Mouse (Mus musculus) liver, adult 2 months (tissue): Measurements from ENCODE around the gene Cobl. TPM values are rescaled to one million over a fixed set of nuclear protein-coding genes. Genes with fewer than 3 reads are reported as not detected.
A peak's percentile ranks its signal among the peaks of the same experiment; 100 is the strongest.

Experiments used
- DNase-seq: peaks from one replicate; pipeline ENCODE4 v3.0.0-alpha.2; 2011; ENCODE audit warnings: low read depth, low spot score; ENCODE audit errors: extremely low read depth
- H3K27ac ChIP-seq: fragments of 200-500 bp; replicated peaks from 2 replicates; pipeline ENCODE4 v1.5.1; 2012; ENCODE audit warnings: low read depth, mild to moderate bottlenecking, control low read depth, inconsistent platforms, low read length; ENCODE audit not compliant: insufficient read depth
- H3K27me3 ChIP-seq: fragments of 200-500 bp; 2 replicates; pipeline ENCODE4 v1.6.1; 2012; ENCODE audit warnings: mild to moderate bottlenecking, moderate library complexity, low read length, inconsistent platforms; ENCODE audit not compliant: control insufficient read depth, insufficient read depth
- H3K36me3 ChIP-seq: fragments of 200-500 bp; 2 replicates; pipeline ENCODE4 v1.6.1; 2012; ENCODE audit warnings: low read length, inconsistent platforms; ENCODE audit not compliant: control insufficient read depth, insufficient read depth
- H3K4me1 ChIP-seq: fragments of 200-500 bp; 2 replicates; pipeline ENCODE4 v1.6.1; 2011; ENCODE audit warnings: low read length; ENCODE audit not compliant: control insufficient read depth, insufficient read depth
- H3K4me3 ChIP-seq: fragments of 200-500 bp; 2 replicates; pipeline ENCODE4 v1.5.1; 2011; ENCODE audit warnings: low read depth, mild to moderate bottlenecking, control low read depth, low read length, moderate library complexity; ENCODE audit not compliant: insufficient read depth
- H3K79me2 ChIP-seq: fragments of 200-500 bp; 2 replicates; pipeline ENCODE4 v1.6.1; 2012; ENCODE audit warnings: inconsistent platforms, mild to moderate bottlenecking, low read length, moderate library complexity; ENCODE audit not compliant: control insufficient read depth, insufficient read depth
- H3K9ac ChIP-seq: fragments of 200-500 bp; 2 replicates; pipeline ENCODE4 v1.6.1; 2012; ENCODE audit warnings: low read depth, mild to moderate bottlenecking, control low read depth, inconsistent platforms, low read length
- CTCF ChIP-seq: fragments of 200-500 bp; IDR thresholded peaks from 2 replicates; pipeline ENCODE4 v1.5.1; 2011; ENCODE audit warnings: low read depth, low read length, control low read depth
- POLR2A ChIP-seq: fragments of 200-500 bp; IDR thresholded peaks from 2 replicates; pipeline ENCODE4 v1.6.1; 2011; ENCODE audit warnings: low read length, control low read depth; ENCODE audit not compliant: insufficient read depth; ENCODE audit errors: extremely low read depth
- WGBS: fragments of 180-500 bp; shearing (Covaris S2); methylation state at CpG from one replicate; pipeline ENCODE4 v1.1.7; 2018; 5-methylcytosine and 5-hydroxymethylcytosine counted together
- polyA plus RNA-seq: library from polyadenylated mRNA; depleted of rRNA; stranded (reverse); fragments of >200 nt; gene quantifications from 2 replicates; pipeline ENCODE4 v1.2.3, GENCODE M21; 2012
- total RNA-seq: library from RNA; depleted of rRNA; stranded (reverse); fragments of >200 nt; gene quantifications from 2 replicates; pipeline ENCODE4 v1.2.3, GENCODE M21; 2014

The Cobl gene
- total and polyA plus RNA-seq, 2 experiments = 4.2 to 5.7 TPM

- Histone ChIP-seq H3K27me3 (no peaks in the 10 kb centered on the region), H3K27ac (no peak overlapping the region), H3K4me1 (peaks cover 1% of the 10 kb centered on the region; the same call in 1 of the 2 replicates), H3K79me2 (no peaks in the 10 kb centered on the region; the same call in 1 of the 2 replicates), H3K4me3 (no peak overlapping the region), H3K36me3 (no peaks in the 10 kb centered on the region), H3K9ac (no peak overlapping the region)
- TF ChIP-seq POLR2A (no peak), CTCF (no peak)
- DNase-seq = no peak
- WGBS = 91% methylated on average over 2 of the region's 2 CpGs
Observed at GRCm38 (mm10) chr11:12431911-12432310, 32.8 kb downstream of the Cobl start.

DNA sequence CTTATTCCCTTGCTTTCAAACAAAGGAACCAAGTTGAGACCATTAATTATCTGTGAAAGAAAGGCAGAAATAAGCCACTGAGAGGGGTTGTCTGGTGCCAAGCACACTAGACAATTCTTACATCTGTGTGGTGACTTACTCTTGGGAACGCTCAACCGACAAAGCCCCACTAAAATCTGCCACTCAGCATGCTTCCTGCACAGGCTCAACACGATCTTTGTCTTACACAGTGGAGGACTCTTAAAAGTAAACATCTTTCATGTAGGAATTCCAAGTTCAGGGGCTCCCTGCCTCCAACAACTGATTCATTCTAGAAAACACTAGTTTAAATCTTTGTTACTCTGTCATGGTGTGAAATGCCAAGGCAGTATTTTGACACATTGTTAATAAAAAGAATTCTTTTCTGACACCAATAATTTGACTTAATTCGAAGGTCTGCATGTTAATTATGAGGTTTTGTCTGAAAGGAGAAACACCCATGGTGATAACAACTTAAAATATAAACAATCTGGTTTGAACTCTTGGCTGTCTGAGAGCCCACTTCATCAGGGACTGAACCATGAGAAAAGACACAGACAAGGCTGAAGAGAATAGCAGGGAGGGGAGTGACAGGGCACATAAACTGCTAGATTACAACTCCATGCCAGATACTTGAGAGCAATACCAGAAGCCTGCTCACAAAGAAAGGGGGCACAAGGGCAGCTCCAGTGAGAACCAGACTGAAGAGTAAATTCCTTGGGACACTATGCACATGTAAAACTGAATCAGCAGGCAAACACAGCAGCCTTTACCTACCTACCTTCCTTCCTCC lies 34.3 kb downstream of the Cobl start:
- Histone ChIP-seq H3K4me1 (peaks cover 4% of the 10 kb centered on the region; the same call in 1 of the 2 replicates), H3K27me3 (no peaks in the 10 kb centered on the region), H3K36me3 (no peaks in the 10 kb centered on the region), H3K79me2 (no peaks in the 10 kb centered on the region; the same call in 1 of the 2 replicates), H3K4me3 (no peak overlapping the region), H3K9ac (no peak overlapping the region), H3K27ac (no peak overlapping the region)
- peak; percentile 18 for DNase-seq
- TF ChIP-seq CTCF (no peak), POLR2A (no peak)
- WGBS = 57% methylated on average over 4 of the region's 4 CpGs

GRCm38 (mm10) chr11:12426746-12427145 lies 38.0 kb downstream of the Cobl start:
- no peaks in the 10 kb centered on the region for H3K27me3 ChIP-seq
- peak; percentile 86 for DNase-seq
- H3K9ac ChIP-seq = no peak overlapping the region
- H3K4me3 ChIP-seq = no peak overlapping the region
- peaks cover 5% of the 10 kb centered on the region; the same call in 1 of the 2 replicates for H3K79me2 ChIP-seq
- H3K27ac ChIP-seq = peak overlapping the region; percentile 3; the same call in 1 of the 2 replicates
- H3K4me1 ChIP-seq = peaks cover 4% of the 10 kb centered on the region; the same call in 1 of the 2 replicates
- TF ChIP-seq CTCF = no peak
- no peak for TF ChIP-seq POLR2A
- 42% methylated on average over 5 of the region's 5 CpGs for WGBS
- no peaks in the 10 kb centered on the region for H3K36me3 ChIP-seq

DNA sequence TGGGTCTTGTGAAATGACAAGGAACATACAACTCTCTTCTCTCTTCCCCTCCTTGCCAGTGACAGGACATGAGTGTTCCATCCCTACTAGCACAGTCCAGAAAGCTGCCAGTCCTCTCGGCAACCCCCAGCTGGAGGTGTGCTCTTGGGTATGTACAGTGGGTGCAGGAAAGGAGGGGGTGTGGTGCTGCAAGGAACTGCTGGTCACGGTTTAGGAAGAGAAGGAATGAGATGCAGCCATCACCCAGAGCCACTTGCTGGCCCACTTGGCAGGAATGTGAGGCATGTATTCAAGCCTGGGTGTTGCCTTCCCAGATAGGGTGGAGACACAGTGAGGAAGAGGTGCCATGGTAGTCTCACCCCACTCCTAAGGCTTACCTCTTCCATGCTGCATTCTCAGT lies 40.6 kb downstream of the Cobl start:
- no peak overlapping the region for H3K27ac ChIP-seq
- TF ChIP-seq POLR2A (no peak), CTCF (no peak)
- H3K9ac ChIP-seq = no peak overlapping the region
- 81% methylated on average over 2 of the region's 2 CpGs for WGBS
- H3K36me3 ChIP-seq = no peaks in the 10 kb centered on the region
- peaks cover 4% of the 10 kb centered on the region; the same call in 1 of the 2 replicates for H3K4me1 ChIP-seq
- peaks cover 9% of the 10 kb centered on the region; the same call in 1 of the 2 replicates for H3K79me2 ChIP-seq
- no peak for DNase-seq
- H3K4me3 ChIP-seq = no peak overlapping the region
- H3K27me3 ChIP-seq = no peaks in the 10 kb centered on the region

DNA sequence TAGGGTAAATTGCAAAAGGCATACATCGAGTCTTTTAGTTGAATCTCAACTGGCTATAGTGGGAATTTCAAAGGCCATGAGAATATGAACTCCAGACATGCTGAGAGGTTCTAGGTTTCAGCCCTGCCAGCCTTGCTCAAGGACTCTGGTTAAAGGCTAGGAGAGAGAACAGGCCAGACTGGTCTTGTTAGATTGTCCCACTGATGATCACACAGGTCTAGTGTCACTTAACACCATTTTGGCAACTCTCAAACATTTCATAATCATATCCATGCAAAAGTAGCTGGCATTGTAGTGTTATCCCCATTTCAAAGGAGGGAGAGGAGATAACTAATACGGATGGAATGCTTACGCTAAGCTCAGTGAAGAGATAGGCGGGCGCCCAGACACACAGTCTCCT lies 43.6 kb downstream of the Cobl start:
- TF ChIP-seq CTCF = no peak
- no peak for TF ChIP-seq POLR2A
- DNase-seq = no peak
- no peaks in the 10 kb centered on the region for H3K36me3 ChIP-seq
- no peak overlapping the region for H3K27ac ChIP-seq
- 0 out of 2 replicates have a peak, but pooled peaks cover 1% of the 10 kb centered on the region for H3K4me1 ChIP-seq
- WGBS = 86% methylated on average over 5 of the region's 5 CpGs
- no peak overlapping the region for H3K4me3 ChIP-seq
- H3K79me2 ChIP-seq = peaks cover 9% of the 10 kb centered on the region; the same call in 1 of the 2 replicates
- no peaks in the 10 kb centered on the region for H3K27me3 ChIP-seq
- H3K9ac ChIP-seq = no peak overlapping the region

DNA sequence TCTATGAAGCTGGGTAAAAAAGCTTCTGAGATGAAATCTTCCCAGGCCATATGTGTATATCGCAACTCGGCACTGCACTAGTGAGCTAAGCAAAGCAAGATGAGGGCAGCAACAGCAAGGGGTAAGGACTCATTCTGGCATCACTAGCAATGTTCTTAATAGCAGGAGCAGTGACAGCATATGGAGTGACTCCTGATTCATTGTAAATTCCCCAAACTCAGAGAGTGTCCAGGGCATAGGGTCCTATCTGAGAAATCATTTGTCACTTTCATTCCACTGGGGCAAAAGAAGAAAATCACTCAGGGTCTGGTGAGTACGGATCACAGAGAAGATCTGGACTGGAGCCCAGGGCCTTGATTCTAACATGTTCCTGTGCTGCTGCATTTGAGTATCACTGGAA lies 44.6 kb downstream of the Cobl start:
- TF ChIP-seq POLR2A = no peak
- TF ChIP-seq CTCF = no peak
- no peak for DNase-seq

More for the DNA sequence above, 44.6 kb downstream of the Cobl start:
- H3K79me2 ChIP-seq = peaks cover 9% of the 10 kb centered on the region; the same call in 1 of the 2 replicates
- no peaks in the 10 kb centered on the region for H3K36me3 ChIP-seq
- no peak overlapping the region for H3K4me3 ChIP-seq
- H3K27ac ChIP-seq = no peak overlapping the region
- no peaks in the 10 kb centered on the region for H3K27me3 ChIP-seq
- H3K4me1 ChIP-seq = 0 out of 2 replicates have a peak, but pooled peaks cover 1% of the 10 kb centered on the region
- no peak overlapping the region for H3K9ac ChIP-seq
- 87% methylated on average over 3 of the region's 3 CpGs for WGBS
